Mouse (Mus musculus) left cerebral cortex, adult 6 months (tissue): ENCODE data around the gene Adamts10. TPM values are rescaled to one million over a fixed set of nuclear protein-coding genes. Genes with fewer than 3 reads are reported as not detected.

Experiments used
- long read RNA-seq, 2 experiments: library from polyadenylated mRNA; unstranded; transcript quantifications; one replicate each; pipeline ENCODE4 v2.0.0; 2019 to 2020
- polyA plus RNA-seq: library from polyadenylated mRNA; unstranded; fragments of <200 nt; fragmentation: Nextera tagmentation; gene quantifications from 2 replicates; pipeline ENCODE4 v1.2.3, GENCODE M21; 2021

The Adamts10 gene
- 1.9 and 2.4 TPM in 2 replicates for polyA plus RNA-seq
- long read RNA-seq, experiment 1, full-length matches to known transcripts: 5 of 25 reads
- long read RNA-seq, experiment 1, partial matches to known transcripts: 3 of 25 reads
- long read RNA-seq, experiment 1, other reads (novel, unspliced or antisense): 17 of 25 reads
- long read RNA-seq, experiment 2, partial matches to known transcripts: 0 of 5 reads
- long read RNA-seq, experiment 2, other reads (novel, unspliced or antisense): 3 of 5 reads

DNA sequence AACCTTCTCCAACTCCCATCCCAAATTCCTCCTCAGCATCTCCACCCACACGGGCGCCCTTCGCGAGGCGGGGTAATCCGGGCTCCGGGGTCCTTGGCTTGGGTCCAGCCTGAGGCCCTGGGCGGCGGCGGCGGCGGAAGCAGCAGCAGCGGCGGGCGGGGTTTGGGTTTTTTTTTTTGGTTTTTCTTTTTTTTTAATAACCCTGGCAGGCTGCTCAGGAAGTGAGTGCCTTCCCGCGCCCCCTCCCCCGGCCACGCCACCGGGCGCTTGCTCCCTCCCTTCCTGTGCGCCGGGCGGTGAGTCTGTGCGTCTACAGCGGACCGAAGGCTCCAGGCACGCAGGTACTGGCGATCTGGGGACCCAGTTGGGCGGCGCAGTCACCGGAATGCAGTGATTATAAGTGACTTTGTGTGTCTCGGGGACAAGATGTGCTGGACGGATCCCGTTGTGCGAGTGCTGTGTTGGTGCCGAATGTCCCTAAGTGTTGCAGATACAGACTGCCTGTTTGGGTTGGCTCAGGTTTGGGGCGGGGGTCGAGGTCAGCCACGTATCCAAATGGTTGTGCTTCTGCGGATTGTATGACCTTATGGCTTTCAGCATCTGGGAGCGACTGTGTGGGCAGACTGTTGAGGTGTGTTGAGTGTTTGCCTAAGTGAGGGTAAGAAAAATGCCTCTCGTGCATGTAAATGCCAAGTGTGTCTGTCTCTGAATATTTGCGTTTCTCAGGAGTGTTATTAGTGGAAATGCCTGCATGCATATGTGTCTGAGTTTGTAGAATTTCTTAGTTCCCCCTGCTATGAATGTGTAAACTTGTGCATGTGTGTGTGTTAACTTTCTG is at the start of gene Adamts10:
Gene Adamts10, plus strand, starts transcription at position 287 of the 838 bp plus-strand sequence.

DNA sequence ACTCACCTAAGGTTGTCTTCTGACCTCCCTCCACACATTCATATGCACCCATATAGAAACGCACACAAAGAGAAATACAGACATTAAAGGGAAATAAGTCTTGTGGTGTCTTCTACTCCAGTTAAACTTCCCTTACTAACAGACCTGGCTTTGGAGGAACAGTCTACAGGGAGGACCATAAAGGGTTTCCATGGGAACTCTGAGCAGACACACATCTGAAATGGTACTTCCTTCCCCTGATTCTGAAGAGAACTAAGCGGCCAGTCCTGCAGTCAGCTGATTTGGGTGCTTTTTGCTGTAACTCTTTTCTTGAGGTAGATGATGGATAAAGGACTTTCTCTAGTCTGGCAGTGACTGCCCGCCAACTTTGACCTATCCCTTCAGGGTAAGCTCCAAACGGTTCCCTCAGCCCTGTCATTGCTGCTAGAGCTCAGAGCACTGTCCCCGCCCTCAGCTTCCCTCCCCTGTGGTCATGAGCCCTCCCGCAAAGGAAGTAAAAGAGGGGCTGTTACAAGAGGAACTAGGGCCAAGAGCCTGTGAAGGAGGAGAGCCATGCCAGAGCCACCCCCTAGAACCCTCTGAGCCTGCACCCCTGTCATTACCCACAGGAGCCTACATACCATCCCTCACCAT is 31.3 kb downstream of the Adamts10 start, which contains the start of gene Myo1f:
Gene Myo1f, plus strand, starts transcription at position 485 of the 633 bp plus-strand sequence.

Other genes starting within 250 kb of the Adamts10 start
- gene Zfp955b, start 234.7 kb upstream of the Adamts10 start, polyA plus RNA-seq: 10.7 and 17.1 TPM in 2 replicates
- gene Zfp81, start 165.3 kb upstream of the Adamts10 start, polyA plus RNA-seq: 6.2 and 9.2 TPM in 2 replicates
- 5.3 and 7.3 TPM in 2 replicates for gene Zfp101, start 129.6 kb upstream of the Adamts10 start, polyA plus RNA-seq
- gene Actl9, start 91.3 kb upstream of the Adamts10 start, polyA plus RNA-seq: 0.20 TPM in 1 of 2 replicates, not detected in the other
- 1.2 and 1.5 TPM in 2 replicates for gene Myo1f, start 31.5 kb downstream of the Adamts10 start, polyA plus RNA-seq
- 29.6 and 40.3 TPM in 2 replicates for gene Zfp414, start 104.9 kb downstream of the Adamts10 start, polyA plus RNA-seq
- gene Pram1, start 113.9 kb downstream of the Adamts10 start, polyA plus RNA-seq: not detected in 2 replicates
- 48.3 and 50.7 TPM in 2 replicates for gene Hnrnpm, start 162.7 kb downstream of the Adamts10 start, polyA plus RNA-seq
- 20.5 and 194 TPM in 2 replicates for gene March2, start 194.5 kb downstream of the Adamts10 start, polyA plus RNA-seq
- gene Rab11b, start 236.3 kb downstream of the Adamts10 start, polyA plus RNA-seq: 640 and 662 TPM in 2 replicates